Mouse (Mus musculus): ENCODE results near the gene Tmem140. TPM values are rescaled to one million over a fixed set of nuclear protein-coding genes. Genes with fewer than 3 reads are reported as not detected.
A peak's percentile ranks its signal among the peaks of the same experiment; 100 is the strongest.

Tmem140 gene
- total RNA-seq, 2 experiments from 2014 or later = 0.84 to 1.4 TPM

DNA sequence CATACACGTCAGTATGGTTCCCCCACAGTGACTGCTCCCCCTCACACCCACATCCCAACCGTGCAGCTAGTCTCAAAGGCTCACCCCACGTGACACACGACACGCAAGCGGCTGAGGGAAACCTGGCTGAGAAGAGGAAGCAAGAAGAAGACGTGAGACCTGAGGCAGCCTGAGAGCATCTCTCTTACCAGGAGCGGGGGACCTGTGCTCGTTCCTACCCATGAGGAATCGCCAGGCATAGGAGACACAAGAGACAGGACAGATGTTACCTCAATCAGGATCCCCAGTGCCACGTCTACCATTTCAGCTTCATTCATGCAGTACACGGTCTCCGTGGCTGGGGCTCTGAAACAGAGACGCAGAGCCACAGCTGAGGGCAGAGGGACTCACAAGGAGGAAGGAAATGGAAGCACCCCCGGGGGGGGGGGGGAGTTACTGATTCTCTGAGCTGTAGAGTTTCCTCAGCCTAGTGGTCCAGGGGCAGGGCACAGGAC is 12.4 kb downstream of the Tmem140 start:
- DNase-seq = no peak

DNA sequence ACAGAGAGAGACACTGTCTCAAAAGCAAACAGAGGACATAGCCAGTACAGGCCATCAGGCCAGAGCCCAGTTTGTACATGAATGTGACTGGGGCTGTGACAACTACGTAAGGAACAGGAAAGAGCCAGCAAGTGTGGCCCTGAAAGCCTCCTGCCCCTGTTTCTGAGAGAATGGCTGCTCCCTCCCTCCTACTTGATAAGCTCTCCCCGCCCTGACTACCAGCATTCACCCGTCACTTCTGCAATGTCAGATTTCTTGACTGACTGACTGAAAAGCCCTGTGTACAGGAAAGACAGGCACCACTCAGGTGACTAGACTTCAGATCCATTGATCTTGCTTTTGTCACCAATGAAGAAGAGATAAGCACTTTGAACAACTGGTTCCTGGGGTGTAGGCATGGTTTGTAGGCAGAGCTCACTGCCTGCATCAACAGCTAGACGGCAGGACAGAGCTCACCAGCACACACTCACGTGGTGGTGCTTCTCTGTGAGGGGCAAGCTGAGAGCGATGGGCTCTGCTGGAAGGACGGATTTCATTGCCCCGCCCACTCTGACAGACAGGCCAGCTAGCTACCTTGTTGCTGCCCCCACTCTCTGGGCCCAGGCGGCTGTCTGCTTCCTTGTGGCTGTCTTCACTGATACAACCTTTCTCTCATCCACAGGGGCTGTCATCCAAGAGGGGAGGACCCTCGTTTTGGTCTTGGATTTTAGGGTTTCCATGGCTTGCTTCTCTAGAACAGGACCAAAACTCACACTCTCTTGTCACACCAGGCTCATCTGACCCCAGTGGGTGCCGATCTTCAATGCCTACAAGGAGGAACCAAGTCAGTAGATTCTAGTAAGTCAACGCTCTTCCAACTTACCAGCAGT is 13.3 kb downstream of the Tmem140 start:
- no peak for DNase-seq
- intact Hi-C loops (cut with DNase I) = loop anchor here (5.0 kb wide), 1 partner anchor 364 kb away; no protein-coding TSS in a partner anchor

More for the DNA sequence above, 12.4 kb downstream of the Tmem140 start:
- intact Hi-C loops (cut with DNase I) = loop anchor here (5.0 kb wide), 1 partner anchor 363 kb away; no protein-coding TSS in a partner anchor

DNA sequence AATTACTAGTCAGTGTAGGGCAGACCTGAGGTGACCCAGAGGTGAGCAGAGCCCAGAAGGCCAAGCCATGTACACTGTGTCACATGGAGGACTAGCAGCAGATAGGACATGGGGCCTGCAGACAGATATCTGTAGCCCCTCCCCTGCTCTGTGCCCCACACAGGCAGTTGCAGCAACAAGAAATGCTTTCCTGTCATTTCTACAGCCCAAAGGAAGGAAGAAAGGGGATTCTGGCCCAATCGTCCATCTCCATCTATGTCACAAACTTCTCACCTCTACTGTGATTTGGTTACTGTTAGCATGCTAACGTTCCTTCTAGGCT is 13.8 kb downstream of the Tmem140 start:
- no peak for DNase-seq
- intact Hi-C loops (cut with DNase I) = loop anchor here (5.0 kb wide), 1 partner anchor 364 kb away; no protein-coding TSS in a partner anchor

DNA sequence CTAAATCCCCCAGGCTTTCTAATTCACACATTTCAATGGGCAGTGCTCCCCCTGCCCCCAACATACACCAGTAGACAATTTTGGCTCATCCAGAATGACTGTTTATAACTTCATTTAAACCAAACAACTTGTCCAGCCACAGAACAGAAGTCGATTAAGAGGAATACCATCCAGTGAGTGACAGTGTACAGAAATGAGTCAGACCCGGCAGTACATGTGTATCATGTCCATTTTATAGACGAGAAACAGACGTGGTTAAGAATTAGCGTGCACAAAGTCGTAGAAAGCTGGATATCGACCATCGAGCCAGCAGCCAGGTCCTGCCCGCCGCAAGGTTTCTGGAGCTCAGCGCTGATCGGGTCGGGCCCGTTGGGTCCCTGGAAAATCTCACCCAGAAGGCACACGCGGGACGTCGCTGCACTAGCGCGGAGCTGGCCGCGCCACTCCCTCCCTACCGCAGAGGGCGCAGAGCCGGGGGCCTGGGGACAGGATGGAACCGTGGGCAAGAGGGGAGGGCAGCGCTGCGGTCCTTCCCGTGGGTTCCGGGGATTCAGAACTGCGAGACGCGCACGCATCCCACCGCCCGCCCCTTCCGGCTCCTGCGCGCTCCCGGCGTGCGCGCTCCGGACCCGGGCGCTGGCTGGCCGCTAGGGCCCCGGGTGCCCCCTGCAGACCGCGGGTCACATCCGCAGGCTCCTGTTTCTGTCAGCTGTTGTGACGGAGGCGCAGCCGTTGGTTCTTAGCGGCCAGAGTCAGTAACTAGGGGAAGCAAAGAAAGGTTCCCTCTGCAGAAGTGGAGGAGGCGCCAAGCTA is 14.8 kb downstream of the Tmem140 start, which contains the start of gene Cyren:
Gene Cyren, minus strand, starts transcription at position 552 of the 813 bp plus-strand sequence.
- DNase-seq = peak; percentile 94
- intact Hi-C loops (cut with DNase I) = loop anchor here (5.0 kb wide), 1 partner anchor 365 kb away; no protein-coding TSS in a partner anchor

DNA sequence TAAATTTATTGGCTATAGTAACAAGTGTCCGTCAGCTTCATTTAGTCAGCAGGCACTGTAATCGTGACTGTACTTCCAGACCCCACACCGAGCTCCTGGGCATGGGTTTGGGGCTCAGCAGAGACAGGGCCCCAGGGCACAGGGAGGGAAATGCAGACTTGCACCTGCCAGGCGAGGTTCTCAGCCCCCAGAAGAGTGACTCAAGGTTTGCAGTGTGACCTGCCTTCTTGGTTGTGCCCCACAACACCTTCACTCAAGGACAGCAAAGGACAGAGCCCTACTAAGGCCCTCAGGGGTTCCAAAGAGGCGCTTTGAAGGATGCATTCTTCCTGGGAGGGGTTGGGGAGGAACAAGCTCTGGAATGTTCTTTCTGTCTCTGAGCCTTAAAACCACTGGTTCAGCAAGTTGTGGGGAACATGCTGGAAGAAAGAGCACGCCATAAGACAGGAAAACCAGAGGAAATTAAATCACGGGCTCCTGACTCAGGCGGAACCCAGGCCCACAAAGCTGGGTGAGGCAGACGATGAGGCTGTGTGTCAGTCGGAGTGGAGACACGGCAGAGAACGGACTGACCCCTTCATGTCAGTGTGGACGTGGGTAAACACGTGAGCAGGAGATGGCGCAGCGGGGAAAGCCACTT is 16.3 kb downstream of the Tmem140 start:
- no peak for DNase-seq
- intact Hi-C loops (cut with DNase I) = loop anchor here (5.0 kb wide), 1 partner anchor 367 kb away; no protein-coding TSS in a partner anchor

DNA sequence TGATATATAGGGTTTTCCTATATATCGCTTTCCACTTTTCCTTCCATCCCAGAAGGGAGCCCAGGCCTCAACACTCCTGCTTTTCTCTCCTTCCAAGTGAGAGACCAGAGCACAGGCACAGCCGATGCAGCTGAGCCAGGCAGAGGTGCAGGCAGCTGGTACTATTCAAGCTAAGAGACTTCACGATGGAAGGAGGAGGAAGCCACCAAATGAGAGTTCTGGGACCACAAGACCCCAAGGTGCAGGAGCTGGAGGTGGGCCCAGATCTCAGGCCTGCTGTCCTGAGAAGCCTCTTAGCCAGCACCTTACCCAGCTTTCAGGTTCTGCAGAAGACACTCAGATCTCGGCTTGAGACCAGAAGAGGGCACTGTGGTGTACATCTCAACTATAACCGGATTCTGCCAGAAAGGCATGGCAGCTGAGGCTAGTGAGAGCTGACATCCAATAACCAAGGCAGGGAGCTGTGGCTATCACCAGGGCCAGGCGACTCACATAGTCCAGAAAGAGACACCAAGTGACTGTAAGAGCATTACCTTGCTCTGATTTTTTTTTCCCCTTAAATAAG is 17.0 kb downstream of the Tmem140 start:
- intact Hi-C loops (cut with DNase I) = loop anchor here (5.0 kb wide), 1 partner anchor 368 kb away; no protein-coding TSS in a partner anchor
- DNase-seq = peak; percentile 51

DNA sequence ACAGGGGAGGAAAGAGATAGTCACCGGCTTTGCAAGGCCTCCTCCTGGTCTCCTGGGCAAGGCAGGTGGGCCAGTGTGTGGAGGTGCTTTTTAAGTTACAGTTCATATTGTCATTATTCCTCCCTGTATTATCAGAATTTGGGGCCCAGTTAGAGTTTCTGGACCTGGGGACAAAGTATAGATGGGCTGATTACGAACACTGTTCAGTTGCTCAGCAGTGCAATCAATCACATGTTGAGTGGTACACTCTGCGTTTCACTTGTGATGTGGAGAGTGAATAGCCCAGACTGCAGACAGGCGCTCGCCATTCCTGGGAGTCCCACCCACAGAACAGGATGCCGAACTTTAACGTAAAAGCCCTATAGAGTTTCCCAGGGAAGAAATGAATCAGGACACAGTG is 21.8 kb downstream of the Tmem140 start:
- intact Hi-C loops (cut with DNase I) = no loop called here

DNA sequence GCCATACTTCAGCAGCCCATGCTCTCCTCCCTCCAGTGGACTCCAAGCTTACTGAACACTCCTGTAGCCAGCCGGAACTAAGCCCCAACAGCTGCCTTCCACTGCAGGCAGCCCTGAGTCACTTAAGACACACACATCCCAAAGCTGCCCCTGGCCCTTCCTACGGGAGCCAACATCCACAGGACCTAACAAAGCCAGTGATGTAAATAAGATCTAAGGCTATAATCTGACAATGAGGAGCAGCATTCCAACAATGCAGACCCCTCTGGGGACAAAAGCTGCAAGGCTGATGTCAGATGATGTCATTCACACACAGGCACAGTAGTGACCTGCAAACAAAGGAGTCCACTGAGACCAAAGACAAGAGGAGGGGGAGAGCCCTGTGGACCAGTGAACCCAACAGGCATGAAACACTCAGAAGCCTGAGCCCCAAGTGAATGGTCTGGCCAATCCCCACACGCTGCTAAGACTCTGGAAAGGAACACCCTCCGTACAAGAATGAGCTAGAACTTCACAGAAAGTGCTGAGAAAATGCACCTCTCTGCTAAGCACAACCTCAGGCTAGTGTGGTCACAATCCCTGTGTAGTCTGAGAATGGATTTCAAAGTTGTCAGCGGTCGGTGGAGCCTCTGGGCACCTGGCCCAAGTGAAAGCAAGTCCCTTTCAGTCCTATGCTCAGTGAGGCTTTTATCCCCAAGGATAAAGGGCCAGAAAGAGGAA is 24.3 kb downstream of the Tmem140 start:
- intact Hi-C loops (cut with DNase I) = no loop called here
- DNase-seq = no peak

More for the DNA sequence above, 21.8 kb downstream of the Tmem140 start:
- no peak for DNase-seq

DNA sequence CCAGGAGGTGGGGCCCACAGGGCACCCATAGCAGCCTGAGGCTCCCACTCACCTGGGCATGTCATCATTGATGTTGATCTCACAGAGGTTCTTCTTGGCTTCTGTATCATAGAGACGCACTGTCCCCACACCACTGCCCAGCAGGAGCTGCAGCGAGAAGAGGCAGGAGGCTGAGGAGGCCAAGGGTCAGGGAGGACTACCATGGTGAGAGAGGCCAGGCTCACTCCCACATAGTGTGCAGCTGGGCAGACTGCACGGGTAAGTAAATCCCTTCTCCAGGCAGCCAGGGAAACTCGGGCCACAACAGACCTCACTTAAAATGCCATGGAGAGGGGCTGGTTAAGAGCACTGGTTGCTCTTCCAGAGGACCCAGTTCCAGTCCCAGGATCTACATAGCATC is 26.2 kb downstream of the Tmem140 start:
- intact Hi-C loops (cut with DNase I) = no loop called here
- no peak for DNase-seq

DNA sequence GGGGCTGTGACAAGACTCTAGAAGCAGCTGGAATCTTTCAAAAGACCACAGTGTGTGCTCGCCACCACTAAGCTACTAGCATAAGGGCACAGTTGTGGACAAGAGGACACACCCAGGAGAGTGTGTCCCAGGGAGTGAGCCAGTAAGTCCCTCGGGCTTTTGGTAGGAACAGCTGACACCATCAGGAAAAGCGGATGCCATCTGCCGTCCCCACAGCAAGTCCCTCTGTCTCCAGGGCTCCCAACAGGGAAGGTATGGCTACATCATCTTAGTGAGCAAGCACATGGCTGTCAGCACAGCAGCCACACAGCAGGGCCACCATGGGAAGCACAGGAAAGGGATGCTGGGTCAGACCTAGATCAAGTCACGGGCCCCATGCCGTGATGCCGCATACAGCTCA is 32.6 kb downstream of the Tmem140 start:
- intact Hi-C loops (cut with DNase I) = no loop called here
- no peak for DNase-seq

DNA sequence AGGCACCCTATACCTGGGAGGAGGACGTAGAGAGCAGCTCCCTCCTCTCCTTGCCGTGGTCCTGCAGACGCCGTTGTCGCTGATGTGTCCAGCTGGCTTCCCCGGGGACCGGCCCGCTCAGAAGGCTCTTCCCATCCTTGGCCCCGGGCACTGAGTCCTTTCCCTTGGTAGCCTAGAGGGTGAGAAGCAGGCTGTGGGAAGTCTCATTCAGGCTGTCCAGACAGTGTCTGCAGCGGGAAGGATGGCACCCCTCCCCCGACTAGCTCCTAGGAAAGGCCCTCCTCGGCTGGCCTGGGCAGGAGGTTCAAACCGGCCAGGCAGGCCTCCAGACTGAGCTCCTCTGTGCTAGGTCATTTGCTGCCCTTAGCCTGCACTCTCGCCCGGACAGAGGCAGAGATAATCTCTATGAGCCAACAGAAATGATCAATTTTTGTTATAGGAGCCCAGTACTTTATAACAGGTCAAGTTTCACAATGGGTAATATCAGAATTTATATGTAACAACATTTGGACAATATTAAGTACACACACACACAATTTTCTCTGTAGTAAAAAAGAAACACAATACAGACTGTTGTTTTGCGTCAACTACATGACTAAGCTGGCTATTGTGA is 33.3 kb downstream of the Tmem140 start:
- intact Hi-C loops (cut with DNase I) = no loop called here
- DNase-seq = no peak

DNA sequence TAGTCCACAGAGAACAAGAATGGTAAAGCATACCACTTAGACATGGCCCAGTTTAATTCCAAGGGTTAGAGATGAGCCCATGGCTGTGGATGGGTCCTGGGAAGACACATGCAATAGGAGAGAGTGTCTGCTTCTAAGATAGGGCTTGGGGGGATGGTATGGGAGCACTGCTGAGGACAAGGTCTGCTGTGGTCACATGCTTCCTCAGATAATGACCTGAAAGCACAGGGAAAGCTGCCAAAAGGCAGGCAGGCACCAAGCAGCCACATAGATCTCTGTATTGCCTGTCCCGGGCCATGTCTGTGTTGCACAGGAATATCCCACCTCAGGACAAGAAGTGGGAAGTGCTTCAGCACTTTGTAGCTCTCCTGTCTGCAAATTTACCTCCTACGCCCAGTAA is 36.2 kb downstream of the Tmem140 start:
- DNase-seq = no peak
- intact Hi-C loops (cut with DNase I) = no loop called here

DNA sequence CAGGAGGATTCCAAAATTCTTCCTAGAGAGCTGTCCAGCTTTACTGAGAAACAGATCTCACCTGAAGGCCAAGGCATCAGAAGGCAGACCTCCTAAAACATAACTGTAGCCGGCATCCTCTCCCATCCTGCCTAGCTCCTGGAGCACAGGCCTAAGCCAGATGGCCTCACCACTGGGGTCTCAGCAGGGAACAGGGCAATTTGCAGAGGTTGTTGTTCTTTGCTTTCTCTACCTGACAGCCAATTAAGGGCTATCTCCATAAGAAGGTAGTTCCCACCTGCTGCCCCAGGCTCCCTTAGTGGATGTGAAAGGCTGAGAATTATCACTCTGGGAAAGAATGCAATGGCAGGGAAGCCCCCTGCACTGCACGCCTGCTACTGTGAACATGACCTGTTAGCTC is 38.0 kb downstream of the Tmem140 start:
- intact Hi-C loops (cut with DNase I) = no loop called here
- DNase-seq = no peak

DNA sequence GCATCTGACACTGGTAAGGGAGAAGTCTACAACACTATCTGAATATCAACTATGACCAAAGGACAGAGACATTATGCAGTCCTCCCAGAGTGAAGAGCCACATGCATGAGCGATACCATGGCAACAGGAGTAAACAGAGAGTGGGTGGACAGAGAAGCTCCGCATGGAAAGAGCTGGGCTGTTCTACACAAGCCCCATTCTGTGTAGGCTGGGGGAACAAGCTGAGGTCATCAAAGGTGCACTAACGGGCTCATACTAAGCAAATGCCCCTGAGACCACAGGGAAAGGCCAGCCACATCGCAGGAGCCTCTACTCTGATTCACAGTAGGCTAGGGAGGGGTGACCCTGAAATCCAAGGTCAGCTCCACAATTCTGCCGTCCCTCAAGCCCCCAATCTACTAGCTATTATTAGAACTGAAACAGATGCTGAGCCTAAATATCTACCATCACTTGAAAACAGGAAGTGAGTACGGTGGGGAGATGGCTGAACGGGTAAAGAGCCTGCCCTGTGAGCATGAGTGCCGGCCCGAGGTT is 39.0 kb downstream of the Tmem140 start:
- intact Hi-C loops (cut with DNase I) = no loop called here
- no peak for DNase-seq

DNA sequence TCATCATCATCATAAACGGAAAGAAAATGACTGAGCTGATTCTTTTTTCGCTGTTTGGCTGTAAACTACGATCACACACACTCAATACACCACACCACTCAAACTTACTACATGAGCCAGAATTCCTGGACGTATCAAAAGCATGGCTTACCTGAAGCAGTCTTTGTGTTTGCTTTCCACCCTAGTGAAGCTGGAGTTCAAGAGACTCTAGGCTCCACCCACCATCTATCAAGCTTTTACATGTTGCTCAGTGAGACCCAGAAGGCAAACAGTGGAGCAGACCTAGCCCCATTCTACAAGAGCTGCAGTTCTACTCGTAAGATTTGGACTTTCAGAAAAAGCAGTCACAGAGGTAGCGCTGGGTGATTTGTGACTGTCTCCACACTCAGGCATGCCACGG is 39.6 kb downstream of the Tmem140 start:
- intact Hi-C loops (cut with DNase I) = no loop called here
- no peak for DNase-seq

DNA sequence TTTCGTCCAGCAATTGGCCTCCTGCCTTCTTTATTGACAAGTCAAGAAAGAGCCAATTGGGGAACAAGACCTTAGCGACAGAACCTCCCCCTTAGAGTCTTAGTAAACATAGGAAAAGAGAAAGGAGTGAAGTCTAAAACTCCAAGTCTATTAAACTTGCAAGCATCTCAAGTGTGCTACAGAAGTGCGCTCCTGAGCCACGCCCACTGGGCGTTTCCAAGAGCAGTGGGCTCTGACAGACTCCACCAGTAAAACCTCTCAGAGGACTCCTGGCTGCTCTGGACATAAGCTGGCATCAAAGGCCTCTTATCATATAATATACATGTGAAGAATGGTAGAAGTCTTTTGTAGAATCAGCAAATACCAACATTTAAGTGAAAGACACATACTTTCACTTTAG is 40.5 kb downstream of the Tmem140 start:
- DNase-seq = no peak
- intact Hi-C loops (cut with DNase I) = no loop called here

DNA sequence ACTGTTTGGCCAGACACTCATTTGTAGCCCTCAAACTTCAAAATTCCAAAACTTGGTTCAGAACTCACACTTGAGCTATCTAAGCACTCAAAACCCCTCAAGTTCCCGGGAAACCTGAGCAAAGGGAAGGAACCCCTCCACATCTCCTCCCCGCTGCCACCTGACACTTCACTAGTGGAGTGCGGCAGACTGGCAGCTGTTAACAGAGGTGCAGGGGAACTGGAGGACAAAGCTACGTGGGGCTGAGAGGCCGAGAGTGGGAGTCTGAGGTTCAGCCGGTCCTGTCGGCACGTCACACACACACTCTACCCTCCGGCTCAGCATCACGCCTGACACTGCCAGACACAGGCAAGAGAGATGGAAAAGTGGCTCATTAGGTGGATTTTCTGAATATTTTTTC is 40.9 kb downstream of the Tmem140 start:
- no peak for DNase-seq
- intact Hi-C loops (cut with DNase I) = no loop called here

DNA sequence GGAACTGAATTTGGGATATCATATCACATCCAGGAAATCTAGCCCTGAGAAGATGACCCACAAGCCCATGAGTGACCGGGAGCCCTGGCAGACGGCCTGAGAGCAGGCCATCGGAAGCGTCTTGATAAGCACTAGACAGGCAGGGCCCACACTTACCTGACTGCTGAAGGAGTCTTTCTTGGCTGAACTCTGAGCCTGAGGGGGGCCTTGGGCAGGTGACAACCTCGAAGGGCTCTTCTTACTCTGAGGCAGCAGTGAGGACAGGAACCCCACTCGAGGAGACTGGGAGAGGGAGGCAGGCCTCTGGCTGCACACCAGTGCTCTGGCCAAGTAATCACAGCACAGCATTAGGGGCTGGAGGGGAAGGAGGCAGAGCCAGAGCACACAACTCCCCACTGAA is 41.4 kb downstream of the Tmem140 start:
- DNase-seq = no peak
- intact Hi-C loops (cut with DNase I) = no loop called here

DNA sequence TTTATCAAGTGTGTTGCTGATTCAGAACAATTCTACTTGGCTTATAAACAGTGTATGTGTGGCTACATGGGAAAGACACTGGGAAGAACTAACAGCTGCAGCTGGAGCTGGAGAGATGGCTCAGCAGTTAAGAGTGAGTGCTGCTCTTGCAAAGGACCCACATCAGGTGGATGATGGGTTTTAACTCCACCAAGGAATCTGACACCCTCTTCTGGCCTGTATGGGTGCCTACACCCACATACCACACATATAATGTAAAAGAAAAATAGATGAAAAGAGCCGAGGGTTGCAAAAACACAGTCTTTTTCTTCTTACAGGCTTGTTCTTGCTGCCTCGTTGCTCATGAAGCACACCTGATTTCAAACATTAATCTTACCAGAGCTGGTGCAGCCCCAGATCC is 43.2 kb downstream of the Tmem140 start:
- DNase-seq = no peak
- intact Hi-C loops (cut with DNase I) = no loop called here
